Mouse (Mus musculus) mouse trophoblast stem cell (cell line): ENCODE data around the gene Efcab9.

Source experiments
- in situ Hi-C, 2 experiments: fragments of 300-500 bp; cut with MseI, MboI; formaldehyde crosslinking; loops; 2 replicates in 1 of 2; 3 replicates in 1 of 2; pipeline ENCODE4 v1.15.1; 2025

Efcab9 gene

DNA sequence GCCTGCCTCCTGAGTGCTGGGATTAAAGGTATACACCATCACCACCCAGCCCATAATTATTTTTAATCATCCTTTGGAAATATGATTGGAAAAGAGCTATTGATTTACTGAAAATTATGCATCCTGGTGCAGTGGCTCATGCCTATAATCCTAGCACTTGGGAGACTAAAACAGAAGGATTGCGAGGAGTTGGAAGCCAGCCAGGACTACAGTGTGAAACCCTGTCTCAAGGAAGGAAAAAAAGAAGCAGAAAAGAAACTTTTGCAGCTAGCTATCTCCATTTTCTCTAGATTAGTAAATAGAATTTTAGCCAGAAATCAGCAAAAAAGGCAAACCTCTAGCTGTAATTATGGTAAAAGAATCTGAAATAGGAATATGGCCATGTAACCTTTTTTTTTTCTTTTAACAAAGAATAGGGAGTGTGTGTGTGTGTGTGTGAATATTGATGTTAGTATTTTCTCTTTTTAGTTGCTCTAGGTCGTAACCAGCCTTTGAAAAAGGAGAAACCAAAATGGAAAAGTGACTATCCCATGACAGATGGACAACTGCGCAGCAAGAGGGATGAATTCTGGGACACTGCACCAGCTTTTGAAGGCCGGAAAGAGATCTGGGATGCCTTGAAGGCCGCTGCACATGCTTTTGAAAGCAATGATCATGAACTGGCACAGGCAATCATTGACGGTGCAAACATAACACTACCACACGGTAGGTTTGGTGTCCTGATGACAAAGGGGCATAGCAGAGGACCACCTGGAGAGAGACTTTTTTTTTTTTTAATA, 32.9 kb downstream of the Efcab9 start:
- in situ Hi-C loops: no loop called here

- in situ Hi-C loops: no loop called here
These were observed 36.6 kb downstream of the Efcab9 start for GRCm38 (mm10) chr11:32495283-32495682.

GRCm38 (mm10) chr11:32493312-32493711, 38.6 kb downstream of the Efcab9 start:
- in situ Hi-C loops: no loop called here

DNA sequence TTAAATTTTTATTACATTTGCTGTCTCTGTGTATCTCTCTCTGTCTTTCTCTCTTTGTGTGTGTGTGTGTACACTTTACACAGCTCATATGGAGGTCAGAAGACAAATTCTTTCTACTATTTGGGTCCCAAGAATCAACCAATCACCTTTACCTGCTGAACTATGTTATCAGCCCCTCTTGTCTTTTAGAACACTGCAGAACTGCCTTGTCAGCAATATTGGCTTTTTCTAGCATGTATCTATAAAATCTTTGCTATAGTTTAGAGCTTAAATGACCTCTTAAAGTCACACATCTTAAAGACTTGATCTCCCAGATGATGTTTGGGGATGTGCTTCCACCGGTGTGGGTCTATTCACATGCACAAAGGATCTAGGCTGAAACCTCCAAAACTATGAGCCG, 40.8 kb downstream of the Efcab9 start:
- in situ Hi-C loops: no loop called here

DNA sequence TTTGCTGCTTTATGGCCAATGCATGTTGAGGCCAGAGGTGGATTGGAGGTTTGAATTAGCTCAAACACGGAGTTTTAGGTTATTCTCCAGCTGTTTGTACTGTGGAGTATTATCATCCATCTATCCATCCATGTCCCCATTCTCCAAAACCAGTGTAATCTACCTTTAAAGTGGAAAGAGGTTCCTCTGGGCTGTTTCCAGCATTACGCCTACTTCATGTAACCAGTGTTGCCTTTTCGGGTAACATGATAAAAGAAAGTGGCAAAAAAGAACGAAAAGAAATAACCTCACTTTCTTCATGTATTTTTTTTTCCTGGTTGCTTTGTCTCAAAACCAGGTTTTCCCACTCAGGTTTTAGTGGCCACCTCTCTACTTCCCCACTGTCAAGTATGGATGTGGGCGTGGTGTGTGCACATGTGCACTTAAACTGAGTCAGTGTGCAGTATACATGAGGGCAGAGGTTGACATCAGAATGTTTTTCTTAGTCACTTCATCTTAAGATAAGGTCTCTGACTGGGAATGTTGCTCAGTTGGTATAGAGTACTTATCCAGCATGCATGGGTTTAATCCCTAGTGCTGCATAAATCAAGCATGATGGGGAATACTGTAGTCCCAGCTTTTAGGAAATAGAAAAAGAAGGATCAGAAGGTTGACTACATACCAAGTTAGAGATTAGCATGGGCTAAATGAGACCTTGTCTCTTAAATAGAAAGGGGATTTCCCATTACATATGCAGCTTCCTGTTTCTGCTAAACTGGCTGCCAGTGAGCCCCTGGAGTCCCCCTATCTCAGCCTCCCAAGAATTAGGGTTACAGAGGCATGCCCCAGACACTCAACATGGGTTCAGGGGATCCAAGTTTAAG, 42.8 kb downstream of the Efcab9 start:
- in situ Hi-C loops: no loop called here

- in situ Hi-C loops: no loop called here
These were observed 43.5 kb downstream of the Efcab9 start for GRCm38 (mm10) chr11:32488344-32488743.

DNA sequence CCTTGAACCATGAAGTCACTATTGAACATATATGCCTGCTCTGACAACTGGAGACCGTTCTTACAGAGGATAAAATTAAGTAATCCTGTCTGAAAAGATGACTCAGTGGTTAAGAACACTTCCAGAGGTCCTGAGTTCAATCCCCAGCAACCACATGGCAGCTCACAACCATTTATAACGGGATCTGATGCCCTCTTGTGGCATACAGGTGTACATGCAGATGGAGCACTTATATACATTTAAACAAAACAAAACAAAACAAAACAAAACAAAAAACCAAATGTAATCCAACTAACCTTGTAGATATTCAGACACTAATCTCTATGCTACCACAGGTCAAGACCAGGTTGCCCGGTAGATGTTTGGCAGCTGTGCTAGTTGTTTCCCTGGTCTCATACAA, 44.4 kb downstream of the Efcab9 start:
- in situ Hi-C loops: no loop called here

GRCm38 (mm10) chr11:32486621-32487020, 45.3 kb downstream of the Efcab9 start:
- in situ Hi-C loops: no loop called here

DNA sequence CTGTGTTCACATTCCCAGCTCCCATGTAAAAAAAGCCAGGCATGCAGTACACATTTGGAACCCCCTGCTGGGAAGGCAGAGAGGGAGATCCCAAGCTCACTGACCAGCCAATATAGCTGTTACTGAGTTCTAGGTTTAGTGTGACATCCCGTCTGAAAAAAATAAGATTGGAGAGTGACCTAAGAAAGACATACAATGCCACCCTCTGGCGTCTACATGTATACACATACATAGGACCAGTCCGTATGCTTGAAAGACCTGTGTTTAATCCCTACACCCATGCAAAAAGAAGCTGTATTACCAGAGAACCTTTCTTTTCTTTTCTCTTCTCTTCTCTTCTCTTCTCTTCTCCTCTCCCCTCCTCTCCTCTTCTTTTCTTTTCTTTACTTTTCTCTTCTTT, 46.6 kb downstream of the Efcab9 start:
- in situ Hi-C loops: no loop called here

GRCm38 (mm10) chr11:32481525-32481924, 50.4 kb downstream of the Efcab9 start:
- in situ Hi-C loops: no loop called here

DNA sequence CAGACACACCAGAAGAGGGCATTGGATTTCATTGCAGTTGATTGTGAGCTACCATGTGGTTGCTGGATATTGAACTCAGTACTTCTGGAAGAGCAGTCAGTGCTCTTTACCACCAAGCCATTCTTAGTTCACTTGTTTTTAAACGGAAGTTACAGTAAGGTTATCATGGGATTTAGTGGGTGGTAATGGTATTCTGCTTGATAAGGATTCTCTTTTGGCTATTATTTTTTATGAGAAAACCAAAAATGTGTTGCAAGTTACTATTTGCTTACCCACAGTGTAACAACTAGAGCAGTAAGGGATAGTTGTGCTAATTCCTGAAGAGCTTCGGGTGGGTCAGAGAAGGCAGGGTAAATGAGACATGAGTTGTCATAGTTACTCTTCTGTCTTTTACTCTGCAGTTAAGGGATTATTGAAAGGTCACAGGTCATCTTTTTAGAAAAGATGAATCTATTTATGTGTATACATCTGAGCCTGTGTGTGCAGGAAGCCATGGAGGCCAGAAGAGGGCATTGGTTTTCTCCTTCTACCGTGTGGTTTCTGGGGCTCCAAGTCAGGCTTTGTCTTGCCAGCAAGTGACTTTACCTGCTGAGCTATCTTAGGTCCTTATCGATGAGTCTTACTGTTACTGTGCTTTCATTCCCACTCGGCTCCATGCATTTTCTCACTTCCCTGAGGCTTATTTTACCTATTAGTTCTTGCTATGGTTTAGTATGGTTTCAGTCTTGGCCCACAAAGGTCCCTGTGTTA, 56.2 kb downstream of the Efcab9 start:
- in situ Hi-C loops: no loop called here

- in situ Hi-C loops: no loop called here
These were observed 57.2 kb downstream of the Efcab9 start for GRCm38 (mm10) chr11:32474725-32475124.
